Mouse (Mus musculus) embryonic facial prominence, embryonic 13.5 days (tissue): ENCODE data around the gene Pxk. TPM values are rescaled to one million over a fixed set of nuclear protein-coding genes. Genes with fewer than 3 reads are reported as not detected.

Experiments used
- ATAC-seq: fragments of 200-750 bp; cut with Nextera tagmentation; 2 replicates; pipeline ENCODE4 v1.8.0; 2017; ENCODE audit warnings: low read depth; ENCODE audit not compliant: insufficient number of reproducible peaks, insufficient read depth, low FRiP score, low TSS enrichment
- H3K27ac ChIP-seq: fragments of 300-500 bp; sonication (generic); 2 replicates; pipeline ENCODE4 v1.5.1; 2015; ENCODE audit warnings: moderate library complexity, mild to moderate bottlenecking, inconsistent platforms
- H3K27me3 ChIP-seq: fragments of 300-500 bp; sonication (generic); 2 replicates; pipeline ENCODE4 v1.6.1; 2015; ENCODE audit warnings: mild to moderate bottlenecking, inconsistent platforms
- H3K36me3 ChIP-seq: fragments of 300-500 bp; sonication (generic); 2 replicates; pipeline ENCODE4 v1.6.1; 2015; ENCODE audit warnings: mild to moderate bottlenecking, inconsistent platforms
- H3K4me1 ChIP-seq: fragments of 300-500 bp; sonication (generic); 2 replicates; pipeline ENCODE4 v1.6.1; 2015; ENCODE audit warnings: inconsistent platforms
- H3K4me2 ChIP-seq: fragments of 300-500 bp; sonication (generic); 2 replicates; pipeline ENCODE4 v1.6.1; 2015; ENCODE audit warnings: moderate library complexity, mild to moderate bottlenecking, inconsistent platforms
- H3K4me3 ChIP-seq: fragments of 300-500 bp; sonication (generic); 2 replicates; pipeline ENCODE4 v1.5.1; 2015; ENCODE audit warnings: mild to moderate bottlenecking, inconsistent platforms
- H3K9ac ChIP-seq: fragments of 300-500 bp; sonication (generic); 2 replicates; pipeline ENCODE4 v1.6.1; 2015; ENCODE audit warnings: mild to moderate bottlenecking, inconsistent platforms
- H3K9me3 ChIP-seq: fragments of 300-500 bp; sonication (generic); 2 replicates; pipeline ENCODE4 v1.6.1; 2016; ENCODE audit warnings: inconsistent platforms
- WGBS: fragments of 180-500 bp; shearing (Covaris S2); methylation state at CpG from one replicate; pipeline ENCODE4 v1.1.7; 2015; ENCODE audit warnings: mixed read lengths; 5-methylcytosine and 5-hydroxymethylcytosine counted together
- polyA plus RNA-seq: library from polyadenylated mRNA; unstranded; fragments of >200 nt; fragmentation: Nextera tagmentation; extraction: Ambion mirVana; gene quantifications from 2 replicates; pipeline ENCODE4 v1.2.1, GENCODE M21; 2015

Pxk gene
- polyA plus RNA-seq, 1 experiment from 2014 or later = 34.3 TPM

- ATAC-seq = peak; percentile 94
- peak within 1 kb of the TSS; percentile 96 for H3K27ac ChIP-seq
- H3K27me3 ChIP-seq = no peaks in the 10 kb centered on the region
- peak within 1 kb of the TSS; percentile 73 for H3K4me3 ChIP-seq
- H3K4me1 ChIP-seq = peaks cover 22% of the 10 kb centered on the region
- H3K36me3 ChIP-seq = peaks cover 14% of the 10 kb centered on the region
- peak within 1 kb of the TSS; percentile 91 for H3K9ac ChIP-seq
- peak within 1 kb of the TSS; percentile 92 for H3K4me2 ChIP-seq
- WGBS = under 1% methylated on average over 47 of the region's 47 CpGs
- H3K9me3 ChIP-seq = no peaks in the 10 kb centered on the region
Observed at GRCm38 (mm10) chr14:8080165-8080679, 17.8 kb upstream of the Pxk start, which contains the start of gene Rpp14. TSS of gene Rpp14 (plus strand) at chr14:8080367.

GRCm38 (mm10) chr14:8080718-8081117, 17.3 kb upstream of the Pxk start:
- Histone ChIP-seq H3K27me3 (no peaks in the 10 kb centered on the region), H3K4me1 (peaks cover 22% of the 10 kb centered on the region), H3K27ac (peak overlapping the region; percentile 96), H3K9me3 (no peaks in the 10 kb centered on the region), H3K4me2 (peak overlapping the region; percentile 92), H3K36me3 (peaks cover 19% of the 10 kb centered on the region), H3K9ac (peak overlapping the region; percentile 91), H3K4me3 (peak overlapping the region; percentile 73)
- WGBS = 2% methylated on average over 11 of the region's 11 CpGs
- ATAC-seq = peak; percentile 34; the same call in 1 of the 2 replicates

DNA sequence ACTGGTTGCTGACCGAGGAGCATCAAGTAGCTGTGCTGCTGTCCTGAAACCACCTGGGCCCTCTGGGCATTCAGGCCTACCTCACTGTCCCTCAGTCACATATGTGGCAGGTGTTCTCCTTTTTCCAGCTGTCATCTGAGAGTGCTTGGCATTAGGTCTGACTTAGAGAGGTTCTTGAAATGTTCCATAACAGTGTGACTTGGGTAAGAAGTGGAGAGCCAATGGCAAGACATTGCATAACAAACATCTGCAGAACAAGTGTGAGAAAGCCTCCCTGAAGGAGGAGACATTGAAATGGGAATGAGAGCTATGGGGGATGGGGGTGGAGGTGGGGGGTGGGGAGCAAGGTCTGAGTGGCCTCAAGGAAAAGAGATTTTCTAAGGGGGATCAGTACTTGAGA, 15.1 kb upstream of the Pxk start:
- no peak for ATAC-seq
- Histone ChIP-seq H3K27me3 (no peaks in the 10 kb centered on the region), H3K27ac (no peak overlapping the region), H3K9ac (no peak overlapping the region), H3K4me2 (no peak overlapping the region), H3K36me3 (peaks cover 40% of the 10 kb centered on the region), H3K9me3 (no peaks in the 10 kb centered on the region), H3K4me3 (no peak overlapping the region), H3K4me1 (peaks cover 22% of the 10 kb centered on the region)
- 88% methylated on average over 1 of the region's 1 CpGs for WGBS

DNA sequence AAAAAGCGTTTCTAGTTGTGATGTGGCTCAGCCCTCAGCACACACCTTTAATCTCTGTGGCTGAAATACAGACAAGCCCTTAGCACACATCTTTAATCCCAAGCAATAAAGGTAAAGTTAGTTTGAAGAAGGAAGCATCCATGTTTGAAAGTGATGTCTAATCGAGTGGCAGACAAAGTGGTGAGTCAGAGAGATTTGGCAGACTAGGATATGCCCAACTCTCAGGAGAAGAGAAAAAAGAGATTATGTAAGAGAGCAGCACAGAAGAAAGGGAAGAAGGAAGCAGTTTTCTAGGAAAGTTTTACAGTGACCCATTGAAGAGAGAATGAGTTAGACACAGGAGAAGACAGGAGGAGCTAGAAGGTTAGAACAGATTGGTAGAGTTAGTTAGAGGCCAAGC, 9.0 kb upstream of the Pxk start:
- no peaks in the 10 kb centered on the region for H3K9me3 ChIP-seq

GRCm38 (mm10) chr14:8092573-8092972, 5.4 kb upstream of the Pxk start:
- Histone ChIP-seq H3K9ac (no peak overlapping the region), H3K4me3 (no peak overlapping the region), H3K9me3 (no peaks in the 10 kb centered on the region), H3K27me3 (no peaks in the 10 kb centered on the region), H3K27ac (no peak overlapping the region), H3K4me2 (no peak overlapping the region), H3K4me1 (no peaks in the 10 kb centered on the region), H3K36me3 (peaks cover 34% of the 10 kb centered on the region)
- no peak for ATAC-seq
- WGBS = 92% methylated on average over 2 of the region's 2 CpGs

More for the DNA sequence above, 9.0 kb upstream of the Pxk start:
- Histone ChIP-seq H3K9ac (no peak overlapping the region), H3K4me3 (no peak overlapping the region), H3K4me1 (no peaks in the 10 kb centered on the region), H3K36me3 (peaks cover 68% of the 10 kb centered on the region), H3K27ac (no peak overlapping the region), H3K27me3 (no peaks in the 10 kb centered on the region), H3K4me2 (no peak overlapping the region)
- ATAC-seq = no peak
- WGBS = 98% methylated on average over 2 of the region's 2 CpGs

GRCm38 (mm10) chr14:8093427-8093826, 4.6 kb upstream of the Pxk start:
- H3K36me3 ChIP-seq = peaks cover 28% of the 10 kb centered on the region
- 51% methylated on average over 5 of the region's 5 CpGs for WGBS
- no peak overlapping the region for H3K4me2 ChIP-seq
- ATAC-seq = no peak
- no peak overlapping the region for H3K4me3 ChIP-seq
- H3K9ac ChIP-seq = no peak overlapping the region
- H3K27me3 ChIP-seq = no peaks in the 10 kb centered on the region
- H3K27ac ChIP-seq = no peak overlapping the region
- H3K4me1 ChIP-seq = peaks cover 3% of the 10 kb centered on the region; the same call in 1 of the 2 replicates
- no peaks in the 10 kb centered on the region for H3K9me3 ChIP-seq

- Histone ChIP-seq H3K27ac (no peak overlapping the region), H3K27me3 (no peaks in the 10 kb centered on the region), H3K36me3 (peaks cover 12% of the 10 kb centered on the region), H3K9ac (no peak overlapping the region), H3K4me2 (no peak overlapping the region), H3K9me3 (no peaks in the 10 kb centered on the region), H3K4me1 (peaks cover 10% of the 10 kb centered on the region; the same call in 1 of the 2 replicates), H3K4me3 (no peak overlapping the region)
- no peak for ATAC-seq
- whole genome bisulfite sequencing = 57% methylated on average over 3 of the region's 3 CpGs
Observed at GRCm38 (mm10) chr14:8094931-8095561, 3.0 kb upstream of the Pxk start.

DNA sequence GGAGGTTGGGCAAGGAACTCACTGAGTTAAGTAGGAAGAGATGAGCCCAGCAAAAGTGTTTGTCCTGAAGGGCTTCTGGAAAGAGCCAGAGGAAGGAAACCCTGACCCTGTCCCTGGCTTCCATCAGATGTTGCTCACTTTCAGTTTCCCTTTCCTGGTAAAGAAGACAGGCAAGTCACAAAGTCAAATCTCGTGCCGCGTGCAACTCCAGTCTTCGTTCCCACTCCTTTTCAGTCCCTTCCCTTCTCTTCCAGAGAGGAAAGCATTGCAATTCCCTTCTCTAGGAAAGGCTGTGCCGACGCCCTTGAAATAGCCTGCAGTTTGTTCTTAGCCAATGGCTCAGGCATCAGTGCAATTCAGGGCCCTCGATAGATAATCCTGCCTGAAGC, 2.5 kb upstream of the Pxk start:
- Histone ChIP-seq H3K4me3 (no peak overlapping the region), H3K4me2 (no peak overlapping the region), H3K9ac (no peak overlapping the region), H3K9me3 (no peaks in the 10 kb centered on the region), H3K27me3 (no peaks in the 10 kb centered on the region), H3K27ac (no peak overlapping the region), H3K36me3 (peaks cover 7% of the 10 kb centered on the region), H3K4me1 (peaks cover 10% of the 10 kb centered on the region; the same call in 1 of the 2 replicates)
- no peak for ATAC-seq
- 67% methylated on average over 7 of the region's 7 CpGs for WGBS

DNA sequence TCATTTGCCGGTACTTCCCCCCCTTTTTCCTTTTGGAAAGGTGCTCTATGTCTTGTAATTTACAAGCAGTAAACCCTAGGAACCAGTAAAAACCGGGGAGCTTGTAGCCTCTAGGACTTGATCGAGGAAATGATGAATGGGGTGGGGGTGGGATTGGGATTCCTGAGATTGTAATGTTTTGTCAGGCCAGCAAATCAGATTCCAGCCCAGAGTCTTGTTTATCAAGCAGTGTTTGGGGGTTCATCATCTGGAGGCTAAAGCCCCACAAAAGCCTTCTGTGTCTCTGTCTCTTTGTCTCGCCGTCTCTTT, 630 bp downstream of the Pxk start:
- peak overlapping the region; percentile 79 for H3K4me2 ChIP-seq
- H3K27me3 ChIP-seq = no peaks in the 10 kb centered on the region
- H3K36me3 ChIP-seq = no peaks in the 10 kb centered on the region
- peak overlapping the region; percentile 83 for H3K9ac ChIP-seq
- H3K27ac ChIP-seq = no peak overlapping the region; the same call in 1 of the 2 replicates
- 2% methylated on average over 5 of the region's 5 CpGs for WGBS
- peaks cover 10% of the 10 kb centered on the region; the same call in 1 of the 2 replicates for H3K4me1 ChIP-seq
- no peaks in the 10 kb centered on the region for H3K9me3 ChIP-seq
- H3K4me3 ChIP-seq = peak overlapping the region; percentile 92
- no peak for ATAC-seq

GRCm38 (mm10) chr14:8099561-8100021, 1.6 kb downstream of the Pxk start:
- no peak for ATAC-seq
- Histone ChIP-seq H3K4me3 (peak overlapping the region; percentile 92), H3K27me3 (no peaks in the 10 kb centered on the region), H3K27ac (no peak overlapping the region), H3K9ac (no peak overlapping the region), H3K36me3 (no peaks in the 10 kb centered on the region), H3K4me2 (peak overlapping the region; percentile 79), H3K4me1 (peaks cover 10% of the 10 kb centered on the region; the same call in 1 of the 2 replicates), H3K9me3 (no peaks in the 10 kb centered on the region)
- WGBS = 56% methylated on average over 10 of the region's 10 CpGs

GRCm38 (mm10) chr14:8101886-8102285, 3.9 kb downstream of the Pxk start:
- H3K9me3 ChIP-seq = no peaks in the 10 kb centered on the region
- no peak overlapping the region for H3K4me2 ChIP-seq
- no peak overlapping the region for H3K27ac ChIP-seq
- no peak for ATAC-seq
- H3K9ac ChIP-seq = no peak overlapping the region
- H3K4me3 ChIP-seq = no peak overlapping the region
- H3K27me3 ChIP-seq = no peaks in the 10 kb centered on the region
- WGBS = 92% methylated on average over 8 of the region's 8 CpGs
- H3K36me3 ChIP-seq = peaks cover 1% of the 10 kb centered on the region; the same call in 1 of the 2 replicates
- peaks cover 10% of the 10 kb centered on the region; the same call in 1 of the 2 replicates for H3K4me1 ChIP-seq

DNA sequence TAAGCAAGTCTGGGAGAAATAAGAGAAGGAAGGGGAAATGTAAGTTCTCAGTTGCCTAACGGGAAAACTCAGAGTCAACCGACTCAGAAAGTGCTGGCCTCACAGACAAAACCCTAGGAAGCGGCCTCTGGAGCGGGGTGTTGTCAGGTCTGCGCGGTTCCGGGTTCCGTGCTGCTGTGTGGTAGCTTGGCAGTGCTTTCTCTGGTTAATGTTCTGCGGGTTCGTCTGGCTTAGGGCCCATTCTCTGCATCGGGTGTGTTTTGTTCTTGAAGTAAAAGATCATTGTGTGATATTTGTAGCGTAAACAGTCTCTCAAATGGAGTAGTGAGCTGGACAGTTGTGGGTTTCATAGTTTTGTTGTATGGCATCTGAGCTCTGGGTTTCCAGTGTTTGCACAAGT, 4.7 kb downstream of the Pxk start:
- Histone ChIP-seq H3K9ac (no peak overlapping the region), H3K4me3 (no peak overlapping the region), H3K9me3 (no peaks in the 10 kb centered on the region), H3K4me1 (peaks cover 10% of the 10 kb centered on the region; the same call in 1 of the 2 replicates), H3K27ac (no peak overlapping the region), H3K4me2 (no peak overlapping the region), H3K27me3 (no peaks in the 10 kb centered on the region), H3K36me3 (peaks cover 5% of the 10 kb centered on the region; the same call in 1 of the 2 replicates)
- WGBS = 83% methylated on average over 12 of the region's 12 CpGs
- no peak for ATAC-seq
